Mouse (Mus musculus): ENCODE measurements around the gene Atp13a2. TPM values are rescaled to one million over a fixed set of nuclear protein-coding genes. Genes with fewer than 3 reads are reported as not detected.

Atp13a2 gene
- polyA plus RNA-seq, 1 experiment = 260 TPM

GRCm38 (mm10) chr4:140951861-140952641, 34.6 kb upstream of the Atp13a2 start:
- DNase-seq (ENCODE audit: low read depth) = no peak
- TF ChIP-seq POLR2A (IDR thresholded peaks at IDR 0.05; ENCODE audit: borderline replicate concordance, extremely low read depth, insufficient read depth, insufficient read length, poor library complexity, severe bottlenecking) (no peak), CTCF (IDR thresholded peaks at IDR 0.05; ENCODE audit: borderline replicate concordance, extremely low read depth, insufficient read depth, insufficient read length) (no peak)

DNA sequence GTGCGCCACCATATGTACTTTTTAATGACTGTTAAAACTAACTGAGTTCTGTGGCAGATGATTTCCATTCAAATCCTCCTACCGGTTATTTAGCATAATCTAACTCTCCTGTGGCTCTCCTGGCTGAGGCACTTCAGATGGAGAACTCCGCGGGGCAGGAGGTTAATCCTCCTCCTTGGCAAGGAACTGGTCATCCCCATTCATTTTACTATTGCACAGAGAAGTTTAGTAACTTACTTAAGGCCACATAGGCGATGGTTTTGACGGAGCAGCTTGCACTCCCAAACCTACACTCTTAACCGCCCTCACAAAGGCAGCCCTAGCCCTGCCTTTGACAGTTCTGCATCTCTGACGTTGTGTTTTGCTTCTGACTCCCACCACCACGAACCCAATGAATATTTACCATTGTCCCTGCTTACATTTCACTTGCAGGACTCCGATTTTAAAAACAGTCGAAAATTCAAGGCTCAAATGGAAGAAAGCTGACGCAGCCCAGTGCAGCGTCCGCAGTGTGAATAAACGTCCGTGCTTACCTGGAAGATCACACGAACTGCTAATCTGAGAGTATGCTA, 29.5 kb upstream of the Atp13a2 start:
- DNase-seq (ENCODE audit: low read depth) = peak; percentile 67
- TF ChIP-seq POLR2A (IDR thresholded peaks at IDR 0.05; ENCODE audit: borderline replicate concordance, extremely low read depth, insufficient read depth, insufficient read length, poor library complexity, severe bottlenecking) (no peak), CTCF (IDR thresholded peaks at IDR 0.05; ENCODE audit: borderline replicate concordance, extremely low read depth, insufficient read depth, insufficient read length) (no peak)

DNA sequence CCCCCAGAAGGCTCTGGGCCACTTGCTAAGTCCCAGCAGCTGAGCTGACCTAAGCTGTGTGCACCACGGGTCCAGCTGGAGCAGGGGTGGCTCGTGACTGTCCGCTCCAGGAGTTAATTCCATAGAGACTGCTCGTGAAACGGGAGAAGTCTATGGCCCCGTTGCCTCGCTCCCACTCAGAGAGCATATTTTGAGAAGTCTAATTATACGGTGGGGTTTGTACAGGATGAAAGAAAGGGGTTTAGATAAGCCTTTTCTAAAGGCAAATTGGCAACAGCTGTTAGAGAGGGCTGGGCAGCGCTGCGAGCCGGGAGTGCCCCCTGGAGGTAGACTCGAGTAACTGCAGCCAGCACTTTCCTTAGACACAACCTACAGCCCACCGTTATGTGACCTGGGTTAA, 28.9 kb upstream of the Atp13a2 start:
- TF ChIP-seq POLR2A (IDR thresholded peaks at IDR 0.05; ENCODE audit: borderline replicate concordance, extremely low read depth, insufficient read depth, insufficient read length, poor library complexity, severe bottlenecking) = no peak
- TF ChIP-seq CTCF (IDR thresholded peaks at IDR 0.05; ENCODE audit: borderline replicate concordance, extremely low read depth, insufficient read depth, insufficient read length) = peak; percentile 100
- DNase-seq (ENCODE audit: low read depth) = peak; percentile 86

DNA sequence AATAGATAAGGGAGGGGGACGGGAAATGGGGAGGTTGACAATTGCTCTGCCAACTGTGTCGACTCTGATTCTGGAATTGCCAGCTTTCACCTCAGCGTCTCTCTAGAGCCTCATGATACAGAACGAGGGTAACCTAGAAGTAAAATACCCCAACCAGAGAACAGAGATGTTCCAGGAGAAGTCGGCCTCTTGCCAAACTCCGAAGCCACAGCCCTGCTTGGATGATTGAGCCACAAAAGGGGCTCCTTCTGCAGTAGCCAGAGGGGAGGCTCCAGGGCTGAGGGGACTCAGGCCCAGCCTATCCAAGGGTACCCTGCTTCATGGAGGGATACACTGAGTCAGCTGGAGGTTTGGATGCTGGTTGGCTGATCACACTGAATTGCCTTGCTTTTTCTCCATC, 28.4 kb upstream of the Atp13a2 start:
- TF ChIP-seq POLR2A (IDR thresholded peaks at IDR 0.05; ENCODE audit: borderline replicate concordance, extremely low read depth, insufficient read depth, insufficient read length, poor library complexity, severe bottlenecking) (no peak), CTCF (IDR thresholded peaks at IDR 0.05; ENCODE audit: borderline replicate concordance, extremely low read depth, insufficient read depth, insufficient read length) (no peak)
- DNase-seq (ENCODE audit: low read depth) = no peak

DNA sequence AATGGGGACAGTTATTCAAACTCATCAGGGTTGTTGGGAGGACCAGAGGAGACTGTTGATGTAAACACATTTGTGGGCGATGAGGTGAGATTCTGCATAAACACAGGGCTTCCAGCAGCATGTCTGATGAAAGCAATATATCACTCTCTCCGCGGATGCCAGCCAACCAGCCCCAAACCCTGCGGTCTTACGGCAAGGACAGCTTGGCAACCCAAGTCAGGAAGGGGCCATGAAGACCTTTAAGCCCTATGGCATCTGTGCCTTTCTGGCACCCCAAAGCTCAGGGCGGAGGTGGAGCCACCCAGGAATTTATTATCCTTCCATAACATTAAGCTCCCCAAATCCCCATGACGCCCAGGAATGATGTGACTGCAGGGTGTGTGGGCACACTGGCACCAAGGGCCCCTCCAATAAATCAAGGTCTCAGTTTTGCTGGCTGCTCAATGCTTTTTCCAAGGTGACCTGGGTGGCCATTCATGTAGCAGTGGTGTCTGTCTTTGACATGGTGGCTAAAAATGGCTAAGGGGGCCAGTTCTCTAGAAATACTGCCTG, 27.5 kb upstream of the Atp13a2 start:
- DNase-seq (ENCODE audit: low read depth) = no peak
- TF ChIP-seq CTCF (IDR thresholded peaks at IDR 0.05; ENCODE audit: borderline replicate concordance, extremely low read depth, insufficient read depth, insufficient read length) (no peak), POLR2A (IDR thresholded peaks at IDR 0.05; ENCODE audit: borderline replicate concordance, extremely low read depth, insufficient read depth, insufficient read length, poor library complexity, severe bottlenecking) (no peak)

GRCm38 (mm10) chr4:140959715-140960479, 26.8 kb upstream of the Atp13a2 start:
- TF ChIP-seq CTCF (IDR thresholded peaks at IDR 0.05; ENCODE audit: borderline replicate concordance, extremely low read depth, insufficient read depth, insufficient read length) = no peak
- DNase-seq (ENCODE audit: low read depth) = no peak

DNA sequence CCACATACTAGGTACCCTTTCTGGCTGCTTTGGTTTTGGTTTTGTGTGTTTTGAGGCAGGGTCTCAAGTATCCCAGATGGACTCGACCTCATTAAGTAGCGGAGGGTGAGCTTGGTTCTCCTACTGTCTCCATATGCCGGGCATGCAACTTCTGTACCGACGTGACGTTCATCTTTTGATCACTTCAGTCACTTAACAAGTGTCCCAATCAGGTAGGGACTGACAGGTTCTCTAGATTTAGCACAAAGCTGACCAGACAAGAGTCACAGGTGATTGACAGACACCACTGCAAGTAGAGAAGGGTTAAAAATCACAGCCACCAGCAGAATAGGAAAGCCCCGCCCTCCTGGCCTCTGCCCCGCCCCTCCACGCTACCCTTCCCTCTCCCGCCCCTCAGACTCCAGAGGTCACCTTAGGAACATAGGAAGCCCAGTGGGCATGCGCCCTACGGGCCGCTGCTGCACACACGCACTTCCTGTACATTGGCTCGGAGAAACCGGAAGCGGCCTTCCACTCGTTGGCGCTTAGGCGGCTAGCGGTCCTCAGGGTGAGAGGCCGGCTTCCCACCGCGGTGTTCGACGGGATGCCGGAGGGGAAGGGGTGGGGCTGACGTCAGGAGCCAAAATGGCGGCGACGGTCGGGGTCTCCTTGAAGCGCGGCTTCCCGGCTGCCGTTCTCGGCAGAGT, 25.7 kb upstream of the Atp13a2 start, which contains the start of gene Sdhb:
Gene Sdhb, plus strand, starts transcription at position 423 of the 686 bp plus-strand sequence.
- peak; percentile 99 for DNase-seq (ENCODE audit: low read depth)
- TF ChIP-seq POLR2A (IDR thresholded peaks at IDR 0.05; ENCODE audit: borderline replicate concordance, extremely low read depth, insufficient read depth, insufficient read length, poor library complexity, severe bottlenecking) (peak; percentile 67; the same call in 1 of the 2 replicates), CTCF (IDR thresholded peaks at IDR 0.05; ENCODE audit: borderline replicate concordance, extremely low read depth, insufficient read depth, insufficient read length) (no peak)

DNA sequence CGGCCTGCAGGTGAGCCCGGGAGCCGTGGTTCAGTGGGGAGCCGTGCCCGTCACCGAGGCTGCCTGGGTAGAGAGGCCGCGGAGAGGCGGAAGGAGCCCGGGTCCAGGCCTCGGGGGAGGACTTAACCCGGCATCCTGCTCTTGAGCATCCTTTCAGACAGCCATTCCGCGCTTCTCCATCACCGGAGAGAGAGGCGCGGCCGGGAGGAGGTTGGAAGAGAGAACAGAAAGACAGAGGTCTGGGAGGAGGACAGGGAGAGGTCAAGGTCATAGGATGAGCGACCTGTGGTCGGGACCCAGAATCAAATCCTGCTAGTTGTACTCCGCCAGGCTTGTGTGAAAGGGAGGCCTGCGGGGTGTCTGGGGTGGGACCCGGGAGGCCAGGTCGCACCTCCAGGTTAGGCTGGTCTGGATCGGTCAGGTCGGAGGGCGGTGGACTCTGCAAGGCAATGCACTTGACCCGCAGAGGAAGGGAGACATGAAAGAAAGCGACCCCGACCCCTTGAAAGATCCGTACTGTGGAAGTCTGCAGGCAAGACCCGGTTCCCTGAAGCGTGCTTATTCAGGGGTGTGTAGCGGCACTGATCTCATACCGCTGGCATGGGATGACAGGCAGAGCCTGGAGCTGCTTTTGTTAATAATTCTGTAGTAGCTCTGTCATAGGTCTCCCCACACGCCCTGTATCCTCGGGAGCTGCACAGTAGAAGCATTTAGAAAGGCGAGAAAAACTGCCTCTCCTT, 25.0 kb upstream of the Atp13a2 start:
- peak; percentile 35 for DNase-seq (ENCODE audit: low read depth)
- TF ChIP-seq POLR2A (IDR thresholded peaks at IDR 0.05; ENCODE audit: borderline replicate concordance, extremely low read depth, insufficient read depth, insufficient read length, poor library complexity, severe bottlenecking) (no peak), CTCF (IDR thresholded peaks at IDR 0.05; ENCODE audit: borderline replicate concordance, extremely low read depth, insufficient read depth, insufficient read length) (no peak)

GRCm38 (mm10) chr4:140962207-140962909, 24.3 kb upstream of the Atp13a2 start:
- TF ChIP-seq POLR2A (IDR thresholded peaks at IDR 0.05; ENCODE audit: borderline replicate concordance, extremely low read depth, insufficient read depth, insufficient read length, poor library complexity, severe bottlenecking) (no peak), CTCF (IDR thresholded peaks at IDR 0.05; ENCODE audit: borderline replicate concordance, extremely low read depth, insufficient read depth, insufficient read length) (no peak)
- DNase-seq (ENCODE audit: low read depth) = no peak

- TF ChIP-seq POLR2A (IDR thresholded peaks at IDR 0.05; ENCODE audit: borderline replicate concordance, extremely low read depth, insufficient read depth, insufficient read length, poor library complexity, severe bottlenecking) = no peak
- no peak for TF ChIP-seq CTCF (IDR thresholded peaks at IDR 0.05; ENCODE audit: borderline replicate concordance, extremely low read depth, insufficient read depth, insufficient read length)
- no peak for DNase-seq (ENCODE audit: low read depth)
Observed at GRCm38 (mm10) chr4:140962950-140963349, 23.7 kb upstream of the Atp13a2 start.

Measured in brain, embryonic 14.5 days (tissue).